Mouse (Mus musculus): Measurements from ENCODE around the gene Pate2.

The Pate2 gene

DNA sequence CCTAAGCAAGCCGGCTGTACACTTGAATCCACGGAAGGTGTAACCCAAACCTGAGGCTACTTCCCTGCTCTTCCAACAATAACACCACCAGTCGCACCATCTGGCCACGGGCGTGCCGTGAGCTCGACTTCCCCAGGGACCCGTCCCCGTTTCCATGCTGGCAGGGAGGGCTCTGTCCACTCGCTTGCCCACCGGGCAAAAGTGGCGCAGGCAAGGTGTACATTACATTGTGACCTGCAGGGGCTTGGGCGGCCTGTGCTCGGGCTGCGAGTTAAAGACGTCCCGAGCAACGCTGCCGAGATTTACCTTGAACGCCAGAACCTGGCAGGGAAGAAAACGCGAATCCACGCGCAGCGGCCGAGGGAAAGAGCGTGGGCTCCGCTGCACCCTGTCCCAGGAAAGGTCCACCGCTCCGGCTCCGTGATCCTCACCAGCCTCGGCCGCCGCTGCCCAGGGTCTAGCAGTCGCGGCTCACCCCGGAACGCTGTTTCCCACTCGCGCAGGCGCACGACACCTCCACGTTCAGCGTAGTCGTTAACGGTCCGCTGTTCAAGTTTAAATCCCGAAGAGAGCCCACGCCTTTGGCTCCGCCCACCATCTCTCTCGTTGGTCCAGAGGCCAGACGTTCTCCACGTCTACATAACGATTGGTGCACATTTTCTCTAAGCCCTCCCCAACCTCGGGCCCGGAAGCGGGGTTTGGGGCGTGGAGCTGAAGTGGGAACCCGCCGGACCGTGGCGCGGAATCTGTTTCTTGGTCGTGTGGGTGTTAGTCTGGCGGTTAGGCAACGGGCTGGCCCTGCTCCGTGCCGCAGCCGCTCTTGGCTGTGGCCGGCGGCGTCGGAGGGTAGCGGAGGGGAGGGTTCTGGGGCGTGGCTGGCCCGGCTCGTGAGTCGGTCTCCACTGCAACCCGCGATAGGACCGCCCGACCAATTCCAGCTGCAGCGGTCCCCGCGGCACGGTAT, at the start of gene Pate2, which contains the start of gene Hyls1:
Pate2 (plus strand) TSS at position 714 of the 964 bp plus-strand sequence.
Hyls1 (minus strand) TSS at position 828 of the 964 bp plus-strand sequence.
- DNase-seq (ENCODE audit: low spot score): peak; percentile 96

DNA sequence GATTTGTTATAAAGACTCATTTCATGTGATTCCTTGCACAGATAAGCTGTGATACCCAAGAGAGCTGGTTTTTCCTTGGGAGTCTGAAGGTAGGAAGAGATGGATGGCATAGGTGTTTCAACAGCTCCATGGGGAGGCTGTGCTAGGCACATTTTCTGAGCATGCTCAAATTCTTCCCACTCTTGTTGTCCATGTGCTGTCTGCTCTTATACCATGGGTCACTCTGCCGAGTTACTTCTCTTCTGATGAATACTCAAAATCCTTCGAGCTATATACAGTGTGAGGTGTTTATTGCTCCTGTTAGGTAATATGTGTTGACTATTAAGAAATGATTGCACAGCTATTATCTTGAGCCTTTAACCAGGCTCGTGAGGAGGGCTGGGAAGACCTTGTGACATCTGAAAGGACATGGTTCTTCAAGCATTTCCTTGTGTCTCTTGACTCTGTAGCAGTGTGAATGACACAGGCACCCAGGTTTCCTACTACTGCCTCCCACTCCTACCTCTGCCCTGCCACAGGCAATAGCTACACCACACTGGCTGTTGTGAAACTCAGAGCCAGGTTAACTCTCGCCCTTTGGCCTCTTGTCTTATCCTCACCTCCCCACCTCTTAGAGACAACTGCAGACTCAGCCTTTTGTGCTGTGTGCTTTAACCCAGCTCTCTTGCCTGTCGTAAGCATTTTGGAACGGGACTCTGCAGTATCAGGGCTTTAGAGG, 49.3 kb upstream of the Pate2 start:
- DNase-seq (ENCODE audit: low spot score): no peak

DNA sequence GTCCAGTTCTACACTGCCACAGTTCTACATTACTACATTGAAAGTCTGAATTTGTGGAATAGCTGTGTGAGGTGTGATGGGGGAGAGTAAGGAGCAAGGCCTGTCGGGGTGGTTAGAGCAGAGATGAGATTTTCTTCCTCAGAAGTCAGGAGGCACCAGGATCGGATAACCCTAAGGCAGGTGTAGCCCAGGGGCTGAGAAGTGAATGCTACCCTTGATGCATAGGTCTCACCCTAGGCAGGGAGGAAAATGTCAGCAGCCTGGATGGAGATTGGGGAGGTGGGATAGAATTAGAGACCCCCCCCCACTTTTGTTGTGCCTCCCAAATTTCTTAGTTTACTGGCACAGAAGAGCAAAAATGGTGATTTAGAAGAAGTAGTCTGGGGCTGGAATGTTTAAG, 47.8 kb upstream of the Pate2 start:
- no peak for DNase-seq (ENCODE audit: low spot score)

GRCm38 (mm10) chr9:35522821-35523515, 47.1 kb upstream of the Pate2 start:
- DNase-seq (ENCODE audit: low spot score): no peak

GRCm38 (mm10) chr9:35523541-35523940, 46.5 kb upstream of the Pate2 start:
- DNase-seq (ENCODE audit: low spot score): peak; percentile 36

DNA sequence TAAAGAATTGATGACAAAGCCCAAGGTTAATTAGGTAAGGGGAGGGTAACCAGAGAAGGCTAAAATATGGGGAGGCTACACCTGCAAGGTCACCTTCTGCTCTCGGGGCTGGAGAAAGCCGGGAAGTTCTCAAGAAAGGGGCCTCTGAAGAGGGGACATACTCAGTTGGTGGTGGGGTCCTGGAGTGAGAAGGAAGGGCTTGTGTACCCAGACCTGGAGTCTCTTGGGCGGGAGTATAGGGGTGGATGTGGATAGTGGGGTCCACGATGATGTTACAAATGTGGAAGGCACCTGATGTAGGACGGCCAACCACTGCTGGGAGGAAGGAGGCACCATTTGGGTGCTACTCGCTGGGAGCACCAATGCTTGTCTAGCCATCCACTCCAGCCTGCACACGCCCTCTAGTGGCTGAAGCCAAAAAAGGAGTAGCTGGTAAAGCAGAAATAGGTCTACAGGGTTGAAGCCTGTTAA, 46.1 kb upstream of the Pate2 start:
- DNase-seq (ENCODE audit: low spot score): peak; percentile 71

- DNase-seq (ENCODE audit: low spot score): no peak
Observed at GRCm38 (mm10) chr9:35529141-35529540, 40.9 kb upstream of the Pate2 start.

DNA sequence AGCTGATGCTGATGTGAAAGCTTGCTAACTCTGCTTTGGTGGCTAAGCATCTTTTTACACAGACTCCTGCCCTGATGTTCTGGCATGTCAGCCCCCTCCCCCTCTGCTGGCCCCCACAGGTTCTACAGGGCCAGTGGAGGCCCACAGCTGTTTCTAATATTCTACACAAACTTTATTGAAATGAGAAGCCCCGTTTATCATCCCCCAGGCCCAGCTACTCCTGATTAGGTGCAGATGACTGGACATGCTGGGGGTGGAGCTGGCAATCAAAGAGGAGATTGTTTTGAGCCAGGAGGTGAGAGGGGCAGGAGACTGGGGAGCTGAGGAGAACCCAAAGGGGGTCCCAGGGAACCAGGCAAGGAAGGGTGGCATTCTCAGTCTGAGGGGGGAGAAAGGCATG, 40.3 kb upstream of the Pate2 start:
- no peak for DNase-seq (ENCODE audit: low spot score)

- DNase-seq (ENCODE audit: low spot score): peak; percentile 26
Observed at GRCm38 (mm10) chr9:35533266-35533665, 36.8 kb upstream of the Pate2 start.

GRCm38 (mm10) chr9:35535110-35535509, 35.0 kb upstream of the Pate2 start:
- no peak for DNase-seq (ENCODE audit: low spot score)

- no peak for DNase-seq (ENCODE audit: low spot score)
Observed at GRCm38 (mm10) chr9:35535876-35536275, 34.2 kb upstream of the Pate2 start.

DNA sequence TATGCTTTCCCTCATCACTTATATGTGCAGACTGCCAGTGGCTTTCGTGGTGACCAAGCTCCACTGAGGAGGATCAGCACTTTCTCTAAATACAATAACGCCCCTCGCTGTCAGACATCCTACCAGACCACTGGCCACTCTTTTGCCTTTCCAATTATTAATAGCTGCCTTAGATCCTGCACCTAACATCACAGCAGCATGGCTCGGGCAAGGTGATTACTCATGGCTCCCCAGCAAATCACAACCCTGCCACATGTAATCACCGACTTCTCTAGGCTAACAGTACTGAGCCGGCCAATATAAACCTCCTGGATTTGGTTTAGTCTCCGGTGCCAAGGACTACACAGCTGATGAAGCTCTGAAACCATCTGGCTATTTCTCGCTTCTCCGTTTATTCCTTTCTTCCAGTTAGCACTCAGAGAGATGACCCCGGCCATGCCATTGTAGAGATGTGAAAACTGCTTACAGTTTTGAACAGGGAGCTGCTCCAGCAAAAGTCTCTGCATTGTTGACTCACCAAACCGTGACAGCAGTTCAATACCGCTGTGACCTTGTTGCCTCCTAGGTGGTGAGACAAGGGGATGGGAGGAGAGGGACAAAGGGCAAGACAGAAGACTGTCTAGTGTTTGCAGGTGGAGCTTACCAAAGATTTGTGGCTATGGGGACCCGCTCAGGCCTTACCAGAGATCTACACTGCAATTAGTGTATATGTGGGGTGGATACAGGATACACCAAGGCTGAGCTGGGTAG, 30.9 kb upstream of the Pate2 start:
- no peak for DNase-seq (ENCODE audit: low spot score)

GRCm38 (mm10) chr9:35541024-35541423, 29.1 kb upstream of the Pate2 start:
- no peak for DNase-seq (ENCODE audit: low spot score)

- peak; percentile 34 for DNase-seq (ENCODE audit: low spot score)
Observed at GRCm38 (mm10) chr9:35541488-35541887, 28.6 kb upstream of the Pate2 start.

GRCm38 (mm10) chr9:35541941-35542340, 28.1 kb upstream of the Pate2 start:
- no peak for DNase-seq (ENCODE audit: low spot score)

GRCm38 (mm10) chr9:35543099-35543860, 26.8 kb upstream of the Pate2 start:
- no peak for DNase-seq (ENCODE audit: low spot score)

DNA sequence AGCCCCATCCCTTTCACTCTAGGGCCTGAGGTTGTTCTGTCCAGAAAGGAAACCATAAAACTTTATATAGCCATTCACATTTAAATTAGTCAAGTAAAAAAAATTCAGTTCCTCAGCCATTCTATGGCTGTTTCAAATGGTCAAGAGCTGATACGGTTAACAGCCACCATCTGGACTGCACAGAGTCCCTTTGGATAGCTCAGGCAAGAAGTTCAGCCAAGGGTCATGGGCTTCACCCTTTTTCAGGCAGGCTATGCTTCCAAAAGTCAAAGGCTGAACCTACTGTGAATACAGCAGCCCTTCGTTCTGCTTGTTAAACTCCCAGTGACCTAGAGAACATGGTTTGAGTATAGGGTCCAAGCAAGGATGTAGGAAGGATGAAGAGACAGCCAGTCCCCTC, 25.4 kb upstream of the Pate2 start:
- DNase-seq (ENCODE audit: low spot score): no peak

DNA sequence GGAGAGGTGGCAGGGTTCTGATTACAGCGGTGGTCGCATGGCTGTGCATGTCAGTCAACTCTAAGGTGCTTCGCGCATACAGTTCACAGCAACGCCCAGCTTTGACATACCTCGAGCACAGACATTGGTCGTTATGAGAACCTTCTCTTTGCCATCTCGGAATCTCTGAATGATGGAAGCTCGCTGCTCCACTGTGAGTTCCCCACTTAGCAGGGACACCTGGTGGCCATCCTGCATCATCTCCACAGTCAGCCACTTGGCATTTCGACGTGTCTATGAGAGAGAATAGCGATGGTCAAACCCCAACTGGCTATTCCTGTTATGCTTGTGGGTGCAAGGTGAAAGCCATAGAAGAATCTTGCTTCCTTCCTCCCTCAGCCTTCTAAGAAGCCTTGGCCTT, 24.4 kb upstream of the Pate2 start:
- no peak for DNase-seq (ENCODE audit: low spot score)

GRCm38 (mm10) chr9:35546745-35547144, 23.3 kb upstream of the Pate2 start:
- DNase-seq (ENCODE audit: low spot score): no peak

DNA sequence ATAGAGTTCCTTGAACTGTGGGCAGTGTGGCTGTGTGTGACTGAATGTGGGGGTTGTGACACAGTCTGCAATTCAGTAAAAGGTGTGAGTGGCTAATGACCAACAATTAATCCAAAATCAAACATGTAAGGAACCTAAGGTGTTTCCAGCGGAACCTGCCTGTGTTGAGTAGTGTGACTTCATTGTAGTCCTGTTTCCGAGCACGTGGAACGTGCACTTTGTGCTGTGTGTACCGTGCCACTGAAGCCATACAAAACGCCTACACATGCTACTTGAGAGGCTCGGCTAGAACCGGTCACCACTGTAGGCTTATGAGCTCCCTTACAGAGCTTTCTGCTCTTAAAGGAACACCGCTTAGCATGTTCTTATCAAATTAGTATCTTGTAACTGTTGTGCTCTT, 21.6 kb upstream of the Pate2 start:
- DNase-seq (ENCODE audit: low spot score): no peak
